Mouse (Mus musculus): ENCODE measurements around the gene Osmr. TPM values are rescaled to one million over a fixed set of nuclear protein-coding genes. Genes with fewer than 3 reads are reported as not detected.
A peak's percentile ranks its signal among the peaks of the same experiment; 100 is the strongest.

Gene Osmr
- total RNA-seq, 2 experiments from 2014 or later = 4.3 to 6.4 TPM

- H3K27ac ChIP-seq = no peak overlapping the region
- no peak overlapping the region for H3K4me3 ChIP-seq
- intact Hi-C loops (cut with DNase I) = loop anchor here (1.0 to 5.0 kb wide), 3 partner anchors 44 to 262 kb away; partner anchors contain the start of gene Rictor
- TF ChIP-seq CTCF (IDR thresholded peaks at IDR 0.05) = peak; percentile 87
- DNase-seq = peak; percentile 76
Measured at GRCm38 (mm10) chr15:6883816-6884215, 9.0 kb upstream of the Osmr start.

GRCm38 (mm10) chr15:6883091-6883490, 8.3 kb upstream of the Osmr start:
- intact Hi-C loops (cut with DNase I) = loop anchor here (5.0 kb wide), 2 partner anchors 176 to 261 kb away; partner anchors contain the start of gene Rictor
- H3K4me3 ChIP-seq = no peak overlapping the region
- TF ChIP-seq CTCF (IDR thresholded peaks at IDR 0.05) = no peak
- H3K27ac ChIP-seq = no peak overlapping the region
- DNase-seq = no peak

GRCm38 (mm10) chr15:6882180-6882579, 7.4 kb upstream of the Osmr start:
- intact Hi-C loops (cut with DNase I) = loop anchor here (5.0 kb wide), 2 partner anchors 175 to 260 kb away; partner anchors contain the start of gene Rictor
- TF ChIP-seq CTCF (IDR thresholded peaks at IDR 0.05) = peak; percentile 69

GRCm38 (mm10) chr15:6881211-6881610, 6.4 kb upstream of the Osmr start:
- Histone ChIP-seq H3K27ac (no peak overlapping the region), H3K4me3 (no peak overlapping the region)
- no peak for DNase-seq
- TF ChIP-seq CTCF (IDR thresholded peaks at IDR 0.05) = no peak
- intact Hi-C loops (cut with DNase I) = loop anchor here (5.0 kb wide), 2 partner anchors 174 to 259 kb away; partner anchors contain the start of gene Rictor

More at GRCm38 (mm10) chr15:6882180-6882579, 7.4 kb upstream of the Osmr start:
- Histone ChIP-seq H3K4me3 (no peak overlapping the region), H3K27ac (no peak overlapping the region)
- DNase-seq = peak; percentile 43

GRCm38 (mm10) chr15:6873807-6874600, 765 bp downstream of the Osmr start:
- peak overlapping the region; percentile 81 for H3K4me3 ChIP-seq
- intact Hi-C loops (cut with DNase I) = no loop called here
- peak; percentile 90 for DNase-seq
- peak overlapping the region; percentile 87 for H3K27ac ChIP-seq
- no peak for TF ChIP-seq CTCF (IDR thresholded peaks at IDR 0.05)

- DNase-seq = no peak
- intact Hi-C loops (cut with DNase I) = no loop called here
- Histone ChIP-seq H3K4me3 (peak overlapping the region; percentile 81), H3K27ac (peak overlapping the region; percentile 87)
- TF ChIP-seq CTCF (IDR thresholded peaks at IDR 0.05) = no peak
Measured at GRCm38 (mm10) chr15:6873154-6873806, 1.5 kb downstream of the Osmr start.

DNA sequence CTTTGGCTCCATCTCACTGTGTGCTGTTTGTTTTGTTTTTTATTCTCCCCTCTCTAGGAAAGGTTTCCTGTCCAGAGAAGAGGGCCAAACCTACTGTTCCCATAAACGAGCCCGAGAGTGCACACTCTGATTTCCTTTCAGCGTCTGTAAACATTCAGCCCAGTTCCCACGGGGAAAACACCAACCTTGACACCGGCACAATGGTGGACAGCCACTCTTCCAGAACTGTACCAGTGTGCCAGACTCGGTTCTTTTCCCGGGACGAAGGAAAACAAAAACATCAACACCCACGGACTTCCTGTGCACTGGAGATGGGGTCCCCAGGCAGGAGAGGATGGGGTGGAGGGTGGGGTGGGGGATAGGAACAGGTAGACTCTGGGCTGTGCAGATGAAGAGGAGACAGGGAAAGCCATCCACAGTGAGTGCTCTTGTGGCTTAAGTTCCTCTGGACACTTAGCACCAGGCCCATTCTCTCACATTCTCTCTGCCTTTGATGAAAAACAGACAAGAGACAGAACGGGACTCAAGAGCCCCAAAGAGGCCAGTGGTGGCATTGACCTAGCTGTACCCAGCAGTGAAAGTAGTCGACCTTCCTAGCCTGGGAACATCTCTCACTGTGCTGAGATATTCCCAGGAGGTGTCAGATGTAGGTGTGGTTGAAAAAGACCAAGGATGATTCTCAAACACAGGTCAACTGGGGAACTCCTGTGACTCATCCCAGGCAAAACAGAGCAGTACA, 3.0 kb downstream of the Osmr start:
- no peak for DNase-seq
- peak overlapping the region; percentile 78 for H3K27ac ChIP-seq
- no peak for TF ChIP-seq CTCF (IDR thresholded peaks at IDR 0.05)
- intact Hi-C loops (cut with DNase I) = no loop called here
- H3K4me3 ChIP-seq = peak overlapping the region; percentile 61

GRCm38 (mm10) chr15:6866888-6867287, 7.9 kb downstream of the Osmr start:
- intact Hi-C loops (cut with DNase I) = no loop called here
- DNase-seq = no peak
- no peak for TF ChIP-seq CTCF (IDR thresholded peaks at IDR 0.05)

GRCm38 (mm10) chr15:6862125-6862524, 12.6 kb downstream of the Osmr start:
- DNase-seq = no peak
- Histone ChIP-seq H3K27ac (peak overlapping the region; percentile 44), H3K4me3 (peak overlapping the region; percentile 20; the same call in 1 of the 2 replicates)
- intact Hi-C loops (cut with DNase I) = no loop called here
- no peak for TF ChIP-seq CTCF (IDR thresholded peaks at IDR 0.05)

More at GRCm38 (mm10) chr15:6866888-6867287, 7.9 kb downstream of the Osmr start:
- Histone ChIP-seq H3K27ac (no peak overlapping the region), H3K4me3 (no peak overlapping the region)

DNA sequence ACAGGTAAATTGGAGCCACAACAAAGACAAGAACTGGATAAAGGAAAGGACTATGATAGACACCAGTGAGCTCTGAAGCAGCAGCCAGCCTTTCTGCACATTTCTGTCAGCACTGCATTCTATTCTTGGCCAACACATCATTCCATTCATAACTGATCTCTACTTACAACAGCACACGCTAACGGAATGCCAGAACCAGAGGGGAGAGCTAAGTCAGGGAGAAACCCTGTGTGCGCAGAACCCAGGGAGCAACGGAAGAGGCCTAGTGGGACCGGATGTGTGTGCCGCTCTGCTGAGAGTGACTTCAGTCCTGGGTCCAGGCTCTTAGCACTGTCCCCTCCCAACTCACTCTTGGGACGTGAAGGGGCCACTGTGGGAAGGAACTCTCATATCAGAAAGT, 13.2 kb downstream of the Osmr start:
- DNase-seq = peak; percentile 42
- no peak for TF ChIP-seq CTCF (IDR thresholded peaks at IDR 0.05)
- intact Hi-C loops (cut with DNase I) = no loop called here
- Histone ChIP-seq H3K4me3 (peak overlapping the region; percentile 20; the same call in 1 of the 2 replicates), H3K27ac (peak overlapping the region; percentile 44)

GRCm38 (mm10) chr15:6859781-6860180, 15.0 kb downstream of the Osmr start:
- no peak for TF ChIP-seq CTCF (IDR thresholded peaks at IDR 0.05)
- no peak for DNase-seq
- intact Hi-C loops (cut with DNase I) = no loop called here

GRCm38 (mm10) chr15:6858871-6859270, 15.9 kb downstream of the Osmr start:
- no peak overlapping the region for H3K4me3 ChIP-seq
- intact Hi-C loops (cut with DNase I) = no loop called here
- peak overlapping the region; percentile 63; the same call in 1 of the 2 replicates for H3K27ac ChIP-seq
- no peak for TF ChIP-seq CTCF (IDR thresholded peaks at IDR 0.05)
- DNase-seq = no peak

More at GRCm38 (mm10) chr15:6859781-6860180, 15.0 kb downstream of the Osmr start:
- Histone ChIP-seq H3K4me3 (no peak overlapping the region), H3K27ac (no peak overlapping the region)

Measured in gastrocnemius, adult 2 months (tissue).